Mouse (Mus musculus): ENCODE results near the gene Tmc7. TPM values are rescaled to one million over a fixed set of nuclear protein-coding genes. Genes with fewer than 3 reads are reported as not detected.

Tmc7 gene
- 1.9 and 2.6 TPM in 2 replicates for polyA plus RNA-seq (2014; fragmentation: Nextera tagmentation; extraction: Ambion mirVana)

- Histone ChIP-seq H3K4me1 (ENCODE audit: control insufficient read depth, insufficient read depth, low read length) (no peaks in the 10 kb centered on the region), H3K9me3 (replicated peaks; ENCODE audit: control insufficient read depth, low read length) (0 out of 2 replicates have a peak, but pooled peaks cover 2% of the 10 kb centered on the region), H3K9ac (ENCODE audit: low read depth, low read length) (peak within 1 kb of the TSS; percentile 73), H3K4me2 (peak within 1 kb of the TSS; percentile 98), H3K27ac (ENCODE audit: low read depth, low read length) (no peak within 1 kb of the TSS), H3K36me3 (ENCODE audit: control insufficient read depth, insufficient read depth, low read length) (no peaks in the 10 kb centered on the region), H3K4me3 (ENCODE audit: low read depth, low read length) (peak within 1 kb of the TSS; percentile 66), H3K27me3 (ENCODE audit: control insufficient read depth, insufficient read depth, low read length) (peaks cover 5% of the 10 kb centered on the region; the same call in 1 of the 2 replicates)
- 2% methylated on average over 48 of the region's 51 CpGs for WGBS (ENCODE audit: insufficient replicate concordance)
- peak; percentile 68; the same call in 1 of the 2 replicates for ATAC-seq (replicated peaks; ENCODE audit: insufficient number of reproducible peaks, low FRiP score, low TSS enrichment)
Measured at GRCm38 (mm10) chr7:118584257-118584907, at the start of gene Tmc7. Gene Tmc7 (minus strand): TSS chr7:118584736.

GRCm38 (mm10) chr7:118633951-118634350 lies 49.4 kb upstream of the Tmc7 start:
- no peak overlapping the region for H3K9ac ChIP-seq (ENCODE audit: low read depth, low read length)
- no peak overlapping the region for H3K4me3 ChIP-seq (ENCODE audit: low read depth, low read length)
- no peak overlapping the region for H3K4me2 ChIP-seq
- WGBS (ENCODE audit: insufficient replicate concordance), result 81% methylated on average over 7 of the region's 7 CpGs
- no peaks in the 10 kb centered on the region for H3K27me3 ChIP-seq (ENCODE audit: control insufficient read depth, insufficient read depth, low read length)
- no peak overlapping the region for H3K27ac ChIP-seq (ENCODE audit: low read depth, low read length)
- no peaks in the 10 kb centered on the region for H3K36me3 ChIP-seq (ENCODE audit: control insufficient read depth, insufficient read depth, low read length)
- no peaks in the 10 kb centered on the region for H3K4me1 ChIP-seq (ENCODE audit: control insufficient read depth, insufficient read depth, low read length)
- no peaks in the 10 kb centered on the region for H3K9me3 ChIP-seq (replicated peaks; ENCODE audit: control insufficient read depth, low read length)
- ATAC-seq (replicated peaks; ENCODE audit: insufficient number of reproducible peaks, low FRiP score, low TSS enrichment), result no peak

GRCm38 (mm10) chr7:118633094-118633493 lies 48.6 kb upstream of the Tmc7 start:
- WGBS (ENCODE audit: insufficient replicate concordance), result 74% methylated on average over 9 of the region's 9 CpGs
- Histone ChIP-seq H3K27me3 (ENCODE audit: control insufficient read depth, insufficient read depth, low read length) (no peaks in the 10 kb centered on the region), H3K4me2 (no peak overlapping the region), H3K27ac (ENCODE audit: low read depth, low read length) (no peak overlapping the region), H3K36me3 (ENCODE audit: control insufficient read depth, insufficient read depth, low read length) (no peaks in the 10 kb centered on the region), H3K9ac (ENCODE audit: low read depth, low read length) (no peak overlapping the region), H3K4me3 (ENCODE audit: low read depth, low read length) (no peak overlapping the region), H3K4me1 (ENCODE audit: control insufficient read depth, insufficient read depth, low read length) (no peaks in the 10 kb centered on the region), H3K9me3 (replicated peaks; ENCODE audit: control insufficient read depth, low read length) (no peaks in the 10 kb centered on the region)
- ATAC-seq (replicated peaks; ENCODE audit: insufficient number of reproducible peaks, low FRiP score, low TSS enrichment), result no peak

GRCm38 (mm10) chr7:118627550-118628298 lies 43.2 kb upstream of the Tmc7 start:
- no peaks in the 10 kb centered on the region for H3K36me3 ChIP-seq (ENCODE audit: control insufficient read depth, insufficient read depth, low read length)
- no peaks in the 10 kb centered on the region for H3K9me3 ChIP-seq (replicated peaks; ENCODE audit: control insufficient read depth, low read length)
- no peak overlapping the region for H3K9ac ChIP-seq (ENCODE audit: low read depth, low read length)
- no peak overlapping the region for H3K4me3 ChIP-seq (ENCODE audit: low read depth, low read length)
- no peaks in the 10 kb centered on the region for H3K27me3 ChIP-seq (ENCODE audit: control insufficient read depth, insufficient read depth, low read length)
- H3K27ac ChIP-seq (ENCODE audit: low read depth, low read length), result no peak overlapping the region
- H3K4me1 ChIP-seq (ENCODE audit: control insufficient read depth, insufficient read depth, low read length), result no peaks in the 10 kb centered on the region
- no peak for ATAC-seq (replicated peaks; ENCODE audit: insufficient number of reproducible peaks, low FRiP score, low TSS enrichment)
- 71% methylated on average over 13 of the region's 13 CpGs for WGBS (ENCODE audit: insufficient replicate concordance)
- H3K4me2 ChIP-seq, result no peak overlapping the region

GRCm38 (mm10) chr7:118621094-118621493 lies 36.6 kb upstream of the Tmc7 start:
- H3K9me3 ChIP-seq (replicated peaks; ENCODE audit: control insufficient read depth, low read length), result no peaks in the 10 kb centered on the region
- H3K36me3 ChIP-seq (ENCODE audit: control insufficient read depth, insufficient read depth, low read length), result no peaks in the 10 kb centered on the region
- 71% methylated on average over 6 of the region's 6 CpGs for WGBS (ENCODE audit: insufficient replicate concordance)
- no peak for ATAC-seq (replicated peaks; ENCODE audit: insufficient number of reproducible peaks, low FRiP score, low TSS enrichment)
- H3K4me3 ChIP-seq (ENCODE audit: low read depth, low read length), result no peak overlapping the region
- H3K9ac ChIP-seq (ENCODE audit: low read depth, low read length), result no peak overlapping the region
- H3K27ac ChIP-seq (ENCODE audit: low read depth, low read length), result no peak overlapping the region
- H3K4me1 ChIP-seq (ENCODE audit: control insufficient read depth, insufficient read depth, low read length), result no peaks in the 10 kb centered on the region
- no peak overlapping the region for H3K4me2 ChIP-seq
- no peaks in the 10 kb centered on the region for H3K27me3 ChIP-seq (ENCODE audit: control insufficient read depth, insufficient read depth, low read length)

GRCm38 (mm10) chr7:118620243-118620906 lies 35.8 kb upstream of the Tmc7 start:
- Histone ChIP-seq H3K27ac (ENCODE audit: low read depth, low read length) (no peak overlapping the region), H3K4me3 (ENCODE audit: low read depth, low read length) (no peak overlapping the region), H3K4me1 (ENCODE audit: control insufficient read depth, insufficient read depth, low read length) (no peaks in the 10 kb centered on the region), H3K9me3 (replicated peaks; ENCODE audit: control insufficient read depth, low read length) (no peaks in the 10 kb centered on the region), H3K27me3 (ENCODE audit: control insufficient read depth, insufficient read depth, low read length) (no peaks in the 10 kb centered on the region), H3K9ac (ENCODE audit: low read depth, low read length) (no peak overlapping the region), H3K4me2 (no peak overlapping the region), H3K36me3 (ENCODE audit: control insufficient read depth, insufficient read depth, low read length) (no peaks in the 10 kb centered on the region)
- ATAC-seq (replicated peaks; ENCODE audit: insufficient number of reproducible peaks, low FRiP score, low TSS enrichment), result no peak
- 86% methylated on average over 7 of the region's 7 CpGs for WGBS (ENCODE audit: insufficient replicate concordance)

GRCm38 (mm10) chr7:118618104-118618503 lies 33.6 kb upstream of the Tmc7 start:
- H3K27me3 ChIP-seq (ENCODE audit: control insufficient read depth, insufficient read depth, low read length), result no peaks in the 10 kb centered on the region
- no peaks in the 10 kb centered on the region for H3K9me3 ChIP-seq (replicated peaks; ENCODE audit: control insufficient read depth, low read length)
- no peak overlapping the region for H3K4me2 ChIP-seq
- H3K36me3 ChIP-seq (ENCODE audit: control insufficient read depth, insufficient read depth, low read length), result no peaks in the 10 kb centered on the region
- WGBS (ENCODE audit: insufficient replicate concordance), result 78% methylated on average over 5 of the region's 5 CpGs
- no peak overlapping the region for H3K27ac ChIP-seq (ENCODE audit: low read depth, low read length)
- no peak for ATAC-seq (replicated peaks; ENCODE audit: insufficient number of reproducible peaks, low FRiP score, low TSS enrichment)
- no peaks in the 10 kb centered on the region for H3K4me1 ChIP-seq (ENCODE audit: control insufficient read depth, insufficient read depth, low read length)
- no peak overlapping the region for H3K9ac ChIP-seq (ENCODE audit: low read depth, low read length)
- no peak overlapping the region for H3K4me3 ChIP-seq (ENCODE audit: low read depth, low read length)

GRCm38 (mm10) chr7:118614076-118614475 lies 29.5 kb upstream of the Tmc7 start:
- 0 out of 2 replicates have a peak, but pooled peaks cover 2% of the 10 kb centered on the region for H3K27me3 ChIP-seq (ENCODE audit: control insufficient read depth, insufficient read depth, low read length)
- no peak overlapping the region for H3K4me2 ChIP-seq
- WGBS (ENCODE audit: insufficient replicate concordance), result 66% methylated on average over 13 of the region's 13 CpGs
- no peak for ATAC-seq (replicated peaks; ENCODE audit: insufficient number of reproducible peaks, low FRiP score, low TSS enrichment)
- no peak overlapping the region for H3K4me3 ChIP-seq (ENCODE audit: low read depth, low read length)
- H3K4me1 ChIP-seq (ENCODE audit: control insufficient read depth, insufficient read depth, low read length), result no peaks in the 10 kb centered on the region
- H3K36me3 ChIP-seq (ENCODE audit: control insufficient read depth, insufficient read depth, low read length), result no peaks in the 10 kb centered on the region
- no peaks in the 10 kb centered on the region for H3K9me3 ChIP-seq (replicated peaks; ENCODE audit: control insufficient read depth, low read length)
- no peak overlapping the region for H3K27ac ChIP-seq (ENCODE audit: low read depth, low read length)
- no peak overlapping the region for H3K9ac ChIP-seq (ENCODE audit: low read depth, low read length)

Data from heart, embryonic 11.5 days (tissue).